Mouse (Mus musculus) stomach, postnatal 0 days (tissue): ENCODE data around the gene Acp6.

Experiments used
- CTCF ChIP-seq: IDR thresholded peaks from 2 replicates; pipeline ENCODE4 v1.5.1; 2016; ENCODE audit warnings: antibody characterized with exemption, low read depth, mild to moderate bottlenecking, moderate library complexity
- EP300 ChIP-seq: optimal IDR thresholded peaks from 2 replicates; pipeline ENCODE3; 2016; ENCODE audit warnings: antibody characterized with exemption

DNA sequence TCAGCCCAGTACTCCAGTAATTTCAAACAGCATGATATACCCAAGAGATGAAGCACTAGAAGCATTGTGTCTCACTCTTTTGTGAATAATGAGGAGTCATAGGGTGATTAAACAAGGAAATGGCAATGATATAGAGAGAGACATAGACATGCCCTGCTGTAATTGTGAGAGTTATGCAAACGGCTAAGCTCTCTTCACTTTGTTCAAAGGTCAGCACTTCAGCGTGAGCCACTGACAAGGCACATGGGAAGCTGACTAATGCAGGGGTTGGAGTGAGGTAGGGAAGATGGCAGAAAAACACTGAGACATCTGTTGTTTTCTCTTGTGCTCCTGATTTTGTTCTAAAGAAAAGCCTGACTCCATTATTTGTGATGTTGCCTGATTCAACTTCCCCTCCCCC is 7.5 kb upstream of the Acp6 start:
- TF ChIP-seq CTCF (no peak), EP300 (no peak)
